Mouse (Mus musculus) mature B cell (primary cell): ENCODE measurements around the gene N4bp3.
"Not testable (repeated sequence)": the region's sequence is repeated elsewhere in the genome, so short reads cannot be mapped to it uniquely, and the experiment has no call there.

Experiments used
- in situ Hi-C: fragments of 300-500 bp; cut with MboI; formaldehyde crosslinking; loops from 2 replicates; pipeline ENCODE4 v1.14.3; 2019

Gene N4bp3

DNA sequence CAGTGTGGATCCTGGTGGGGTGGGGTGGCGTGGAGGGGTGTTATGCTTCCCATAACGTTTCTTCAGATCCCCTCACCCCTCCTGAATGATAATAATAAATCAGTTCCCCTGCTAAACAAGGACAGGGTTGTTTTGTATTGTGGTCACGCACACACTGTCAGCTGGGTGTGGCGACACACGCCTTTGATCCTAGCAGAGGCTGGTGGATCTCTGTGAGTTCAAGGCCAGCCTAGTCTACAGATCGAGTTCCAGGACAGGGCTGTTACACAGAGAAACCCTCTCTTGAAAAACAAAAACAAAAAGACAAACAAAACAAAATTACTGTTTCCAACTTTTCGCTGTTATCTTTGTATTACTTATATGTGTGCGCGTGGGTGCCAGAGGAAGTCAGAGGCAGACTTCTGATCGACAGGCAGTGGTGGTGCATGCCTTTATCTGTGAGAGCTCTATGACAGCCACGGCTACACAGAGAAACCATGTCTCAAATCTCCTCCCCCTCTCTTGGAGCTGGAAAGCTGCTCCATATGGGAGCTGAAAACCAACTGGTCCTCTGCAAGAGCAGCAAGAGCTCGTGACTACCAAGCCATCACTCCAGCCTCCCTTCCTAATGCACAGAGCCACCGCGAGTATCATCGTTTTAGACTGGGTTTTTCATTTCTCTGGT, 20.9 kb downstream of the N4bp3 start:
- in situ Hi-C loops, result no loop called here

DNA sequence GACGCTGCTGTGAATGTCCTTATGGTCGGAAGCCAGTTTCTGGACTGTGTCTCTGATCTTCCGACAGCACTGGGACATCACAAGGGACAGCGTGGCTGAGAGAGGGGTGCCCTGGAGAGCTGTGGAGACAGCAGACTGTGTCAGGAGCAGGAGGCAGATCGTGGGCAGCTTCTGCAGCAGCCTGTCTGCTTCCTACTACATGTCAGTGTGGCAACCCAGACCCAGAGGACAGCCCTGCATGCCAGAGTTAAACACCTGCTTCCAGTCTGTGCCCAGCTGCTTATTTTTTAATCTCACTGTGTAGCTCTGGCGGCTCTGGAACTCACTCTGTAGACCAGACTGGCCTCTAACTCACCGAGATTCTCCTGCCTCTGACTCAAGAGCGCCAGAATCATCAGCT, 22.7 kb downstream of the N4bp3 start:
- in situ Hi-C loops, result no loop called here

GRCm38 (mm10) chr11:51627425-51627824, 23.2 kb downstream of the N4bp3 start:
- in situ Hi-C loops, result no loop called here

- in situ Hi-C loops, result no loop called here
Observed at GRCm38 (mm10) chr11:51625187-51625820, 25.3 kb downstream of the N4bp3 start.

GRCm38 (mm10) chr11:51622971-51623491, 27.6 kb downstream of the N4bp3 start:
- in situ Hi-C loops, result no loop called here

DNA sequence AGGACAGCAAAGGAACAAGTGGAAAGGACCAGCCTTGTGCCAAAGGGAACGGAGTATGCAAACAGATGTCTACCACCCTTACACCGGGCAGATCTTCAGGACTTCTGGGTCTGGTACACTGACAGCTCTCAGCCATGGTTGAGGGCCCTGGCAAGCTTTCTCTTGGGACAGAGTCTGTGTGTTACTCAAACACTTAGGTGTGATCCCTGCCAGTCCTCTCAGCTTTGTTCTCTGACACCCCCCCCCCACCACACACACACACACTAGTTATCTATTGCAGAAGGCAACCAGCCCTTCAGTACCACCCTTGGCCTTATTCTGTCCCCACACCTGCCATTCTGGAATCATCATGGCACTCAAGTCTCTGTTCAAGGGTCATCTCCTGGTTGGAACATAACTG, 28.9 kb downstream of the N4bp3 start:
- in situ Hi-C loops, result no loop called here

DNA sequence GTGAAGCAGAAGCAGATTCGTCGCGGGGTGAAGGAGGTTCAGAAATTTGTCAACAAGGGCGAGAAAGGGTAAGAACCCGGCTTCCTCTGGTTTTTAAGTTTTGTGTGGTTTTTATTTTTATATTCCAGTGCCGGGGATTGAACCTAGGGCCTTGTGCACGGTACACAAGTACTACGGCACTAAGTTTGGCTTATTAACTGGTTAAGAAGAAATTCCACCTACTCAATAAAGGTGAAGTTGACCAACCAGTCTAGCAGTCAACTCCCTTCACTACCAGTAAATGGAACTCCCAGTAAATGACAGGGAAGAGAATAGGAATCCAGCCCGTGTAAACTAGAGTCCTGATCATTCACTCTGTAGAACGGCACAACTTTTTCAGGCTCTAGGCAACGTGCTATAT, 30.6 kb downstream of the N4bp3 start:
- in situ Hi-C loops, result no loop called here

DNA sequence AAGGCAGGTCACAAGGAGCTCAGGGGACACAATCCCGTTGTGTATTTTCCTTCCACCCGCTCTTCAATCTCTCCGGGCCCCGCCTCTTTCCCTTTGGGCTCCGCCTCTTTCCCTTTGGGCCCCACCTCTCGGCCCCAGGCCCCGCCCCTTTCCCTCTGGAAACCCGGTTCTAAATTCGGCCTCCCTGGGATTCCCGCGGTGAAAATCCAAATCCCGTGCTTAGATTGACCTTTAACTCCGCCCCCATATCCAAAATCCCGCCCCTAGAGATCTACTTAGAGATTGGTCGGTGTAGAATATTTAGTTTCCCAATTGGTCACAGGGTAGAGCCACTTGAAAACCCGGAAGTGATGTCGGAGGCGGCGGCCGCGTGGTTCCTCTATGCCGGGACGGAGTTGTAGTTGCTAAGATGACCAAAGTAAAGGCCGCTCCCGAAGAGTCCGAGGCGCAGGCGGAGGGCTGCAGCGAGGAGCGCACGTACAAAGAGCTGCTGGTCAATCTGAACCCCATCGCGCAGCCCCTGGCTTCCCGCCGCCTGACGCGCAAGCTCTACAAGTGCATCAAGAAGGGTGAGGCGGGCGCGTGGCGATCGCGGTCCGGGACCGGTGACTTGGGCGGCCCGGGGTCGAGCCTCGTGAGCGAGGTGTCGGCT, 31.1 kb downstream of the N4bp3 start, which contains the start of gene Nhp2:
Gene Nhp2, plus strand, starts transcription at position 327 of the 652 bp plus-strand sequence.
- in situ Hi-C loops, result loop anchor here (5.0 kb wide), 1 partner anchor 63 kb away; no protein-coding TSS in a partner anchor

GRCm38 (mm10) chr11:51618894-51619408, 31.7 kb downstream of the N4bp3 start:
- in situ Hi-C loops, result loop anchor here (5.0 kb wide), 1 partner anchor 63 kb away; no protein-coding TSS in a partner anchor

- in situ Hi-C loops, result loop anchor here (5.0 kb wide), 1 partner anchor 65 kb away; no protein-coding TSS in a partner anchor
Observed at GRCm38 (mm10) chr11:51617693-51618092, 32.9 kb downstream of the N4bp3 start.

DNA sequence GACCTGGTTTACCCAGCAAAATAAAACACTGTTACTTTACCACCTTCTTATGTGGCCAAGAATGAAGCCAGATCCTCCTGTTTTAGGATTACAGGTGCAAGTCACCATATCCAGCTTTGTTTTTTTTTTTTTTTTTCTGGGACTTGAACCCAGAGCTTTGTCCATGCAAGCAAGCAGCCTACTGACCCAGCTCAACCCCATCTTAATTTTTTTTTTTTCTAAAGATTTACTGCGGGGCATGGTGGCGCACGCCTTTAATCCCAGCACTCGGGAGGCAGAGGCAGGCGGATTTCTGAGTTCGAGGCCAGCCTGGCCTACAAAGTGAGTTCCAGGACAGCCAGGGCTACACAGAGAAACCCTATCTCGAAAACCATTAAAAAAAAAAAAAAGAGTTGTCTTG, 34.5 kb downstream of the N4bp3 start:
- in situ Hi-C loops, result loop anchor here (5.0 kb wide), 1 partner anchor 66 kb away; no protein-coding TSS in a partner anchor

GRCm38 (mm10) chr11:51615601-51616000, 35.0 kb downstream of the N4bp3 start:
- in situ Hi-C loops, result loop anchor here (5.0 kb wide), 1 partner anchor 67 kb away; no protein-coding TSS in a partner anchor

DNA sequence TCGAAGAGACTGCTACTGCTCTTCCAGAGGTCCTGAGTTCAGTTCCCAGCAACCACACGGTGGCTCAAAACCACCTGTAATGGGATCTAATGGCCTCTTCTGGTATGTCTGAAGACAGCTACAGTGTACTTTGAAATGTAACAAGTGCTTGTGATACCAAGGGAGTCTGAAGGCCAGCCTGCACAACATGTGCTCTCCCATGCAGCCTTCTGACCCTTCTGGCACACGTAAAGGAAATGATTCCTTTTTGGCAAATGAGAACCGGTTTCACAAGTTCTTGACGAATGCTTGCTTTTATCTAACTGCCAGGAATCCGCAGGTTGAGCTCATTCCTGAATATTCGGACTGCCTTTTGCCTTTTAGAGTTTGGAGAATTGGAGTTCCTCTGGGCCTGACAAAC, 35.5 kb downstream of the N4bp3 start:
- in situ Hi-C loops, result loop anchor here (5.0 kb wide), 1 partner anchor 67 kb away; no protein-coding TSS in a partner anchor

- in situ Hi-C loops, result no loop called here
Observed at GRCm38 (mm10) chr11:51614256-51614655, 36.4 kb downstream of the N4bp3 start.

GRCm38 (mm10) chr11:51609940-51610339, 40.7 kb downstream of the N4bp3 start:
- in situ Hi-C loops, result not testable (repeated sequence)

GRCm38 (mm10) chr11:51609266-51609909, 41.3 kb downstream of the N4bp3 start:
- in situ Hi-C loops, result no loop called here

- in situ Hi-C loops, result no loop called here
Observed at GRCm38 (mm10) chr11:51607096-51607738, 43.4 kb downstream of the N4bp3 start.

DNA sequence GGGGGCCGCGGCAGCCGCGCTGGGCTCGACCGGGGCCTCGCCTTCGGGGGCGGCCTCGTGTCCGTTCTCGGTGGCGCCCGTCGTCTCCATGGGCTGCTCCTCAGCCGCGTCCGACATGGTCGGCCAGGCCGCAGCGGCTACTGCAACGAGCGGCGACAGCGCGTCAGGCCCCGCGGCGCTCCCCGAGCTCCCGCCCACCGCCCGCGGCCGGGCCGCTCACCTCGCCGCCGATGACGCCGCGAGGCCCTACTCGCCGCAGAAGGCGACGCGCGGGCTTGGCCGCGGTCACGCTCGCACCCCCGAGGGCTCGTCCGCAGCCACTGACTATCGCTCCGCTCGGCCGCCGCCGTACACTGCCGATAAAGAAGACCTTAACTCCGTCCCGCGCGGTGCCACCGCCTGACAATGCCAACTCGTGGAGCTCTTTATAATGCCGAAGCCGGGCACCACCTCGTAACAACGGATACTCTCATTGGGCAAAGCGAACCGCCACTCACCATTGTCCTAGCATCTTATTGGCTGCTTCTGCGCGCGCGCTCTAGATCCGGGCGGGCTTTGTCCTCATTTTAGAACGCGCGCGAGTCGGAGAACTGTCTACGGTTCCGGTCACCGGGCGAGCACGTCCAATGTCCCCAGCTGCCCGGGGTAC, 44.1 kb downstream of the N4bp3 start, which contains the start of gene Hnrnpab:
Gene Hnrnpab, minus strand, starts transcription at position 401 of the 649 bp plus-strand sequence.
- in situ Hi-C loops, result no loop called here

GRCm38 (mm10) chr11:51605602-51606446, 44.8 kb downstream of the N4bp3 start:
- in situ Hi-C loops, result no loop called here

DNA sequence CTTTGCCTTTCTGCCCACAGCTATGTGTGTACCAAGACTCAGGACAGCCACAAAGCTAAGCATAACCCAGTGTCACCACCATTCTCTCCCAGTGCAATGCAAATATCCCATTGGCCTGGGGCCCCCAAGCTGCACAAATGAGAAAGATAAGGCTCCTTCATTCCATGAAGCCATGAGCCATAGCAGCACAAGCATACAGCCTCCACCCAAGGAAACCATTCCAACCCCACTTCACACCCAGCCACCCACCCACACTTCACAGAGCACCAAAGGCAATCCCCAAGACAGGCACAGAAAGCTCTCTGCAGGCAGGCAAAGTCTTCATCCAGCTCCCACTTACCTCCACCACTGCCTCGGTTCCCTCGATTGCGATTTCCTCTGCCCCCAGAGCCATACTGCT, 48.4 kb downstream of the N4bp3 start:
- in situ Hi-C loops, result no loop called here
